Mouse (Mus musculus) layer of hippocampus, adult 2 months (tissue): ENCODE results near the gene H2-M5. TPM values are rescaled to one million over a fixed set of nuclear protein-coding genes. Genes with fewer than 3 reads are reported as not detected.
"Not testable (repeated sequence)": the region's sequence is repeated elsewhere in the genome, so short reads cannot be mapped to it uniquely, and the experiment has no call there.

Experiments
- DNase-seq, 2 experiments: peaks; one replicate each; pipeline ENCODE4 v3.0.0; 2022; ENCODE audit warnings: low spot score in 2 of 2
- H3K27ac ChIP-seq: fragments of 200-600 bp; 2 replicates; pipeline ENCODE4 v1.8.1; 2022
- H3K4me3 ChIP-seq: fragments of 200-600 bp; 2 replicates; pipeline ENCODE4 v1.8.1; 2022; ENCODE audit warnings: mild to moderate bottlenecking
- CTCF ChIP-seq: fragments of 200-600 bp; conservative IDR thresholded peaks from 2 replicates; pipeline ENCODE4 v1.8.1; 2022; ENCODE audit warnings: antibody characterized with exemption, mild to moderate bottlenecking, moderate library complexity
- long read RNA-seq, 2 experiments: library from polyadenylated mRNA; stranded (forward); transcript quantifications; one replicate each; pipeline ENCODE4 v2.0.0; 2021; ENCODE audit warnings: borderline mapping rate in 2 of 2
- total RNA-seq, 2 experiments: library from RNA; stranded (reverse); gene quantifications; 2 replicates each; pipeline ENCODE4 v1.2.3; 2021

H2-M5 gene
- 1 to 10 TPM in 1 of 2 experiments, under 1 TPM in 1; 0.37 to 1.2 TPM for total RNA-seq
- long read RNA-seq, experiment 1, partial matches to known transcripts: 0 of 1 reads
- long read RNA-seq, experiment 1, other reads (novel, unspliced or antisense): 1 of 1 reads
- long read RNA-seq, experiment 2, partial matches to known transcripts: 0 of 1 reads
- long read RNA-seq, experiment 2, other reads (novel, unspliced or antisense): 1 of 1 reads

- no peak for DNase-seq
- Histone ChIP-seq H3K4me3 (no peak within 1 kb of the TSS), H3K27ac (no peak within 1 kb of the TSS)
- TF ChIP-seq CTCF: no peak
Measured at GRCm38 (mm10) chr17:36989437-36989836, at the start of gene H2-M5. Gene H2-M5, minus strand, starts transcription at chr17:36989537.

GRCm38 (mm10) chr17:37029162-37029561, 39.8 kb upstream of the H2-M5 start:
- TF ChIP-seq CTCF: no peak
- Histone ChIP-seq H3K27ac (peak overlapping the region; percentile 99), H3K4me3 (peak overlapping the region; percentile 75)
- no peak for DNase-seq

GRCm38 (mm10) chr17:37028683-37029120, 39.4 kb upstream of the H2-M5 start:
- TF ChIP-seq CTCF: no peak
- H3K27ac ChIP-seq: peak overlapping the region; percentile 99
- peak; percentile 94 for DNase-seq
- peak overlapping the region; percentile 75 for H3K4me3 ChIP-seq

GRCm38 (mm10) chr17:37028212-37028611, 38.9 kb upstream of the H2-M5 start:
- peak overlapping the region; percentile 75 for H3K4me3 ChIP-seq
- no peak for DNase-seq
- H3K27ac ChIP-seq: peak overlapping the region; percentile 99
- TF ChIP-seq CTCF: no peak

DNA sequence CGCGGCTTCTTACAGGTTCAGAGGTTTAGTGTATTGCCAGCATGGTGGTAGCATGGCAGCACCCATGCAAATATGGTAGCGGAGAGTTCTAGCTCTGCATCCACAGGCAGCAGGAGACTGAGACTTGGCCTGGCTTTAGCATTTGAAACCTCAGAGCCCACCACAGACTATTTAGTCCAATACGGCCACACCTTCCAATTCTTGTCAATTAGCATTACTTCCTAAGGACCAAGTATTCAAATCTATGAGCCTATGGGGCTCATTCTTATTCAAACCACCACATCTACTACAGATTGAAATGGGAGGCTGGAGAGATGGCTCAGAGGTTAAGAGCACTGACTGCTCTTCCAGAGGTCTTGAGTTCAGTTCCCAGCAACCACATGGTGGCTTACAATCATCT, 38.1 kb upstream of the H2-M5 start:
- Histone ChIP-seq H3K27ac (peak overlapping the region; percentile 99; the same call in 1 of the 2 replicates), H3K4me3 (no peak overlapping the region)
- TF ChIP-seq CTCF: no peak
- DNase-seq: no peak

DNA sequence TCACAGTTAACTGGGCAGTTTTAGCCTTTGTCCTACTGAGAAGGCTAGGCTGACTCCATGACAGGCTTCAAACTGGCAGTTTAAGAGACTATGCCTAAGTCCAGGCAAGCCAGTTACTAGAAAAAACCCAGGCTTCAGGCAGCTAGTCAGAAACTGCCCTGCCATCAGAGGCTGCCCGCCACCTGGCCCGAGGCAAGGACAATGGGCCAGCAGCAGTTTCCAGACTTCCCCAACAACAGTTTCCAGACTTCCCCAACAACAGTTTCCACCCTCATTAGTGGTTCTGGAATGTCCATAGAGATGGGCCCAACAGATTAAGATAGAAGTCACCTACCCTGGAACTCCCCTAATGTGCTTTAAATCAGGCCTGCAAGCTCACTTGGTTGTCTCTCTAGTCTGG, 37.1 kb upstream of the H2-M5 start:
- Histone ChIP-seq H3K4me3 (no peak overlapping the region), H3K27ac (no peak overlapping the region)
- no peak for DNase-seq
- no peak for TF ChIP-seq CTCF

- no peak for TF ChIP-seq CTCF
- peak within 1 kb of the TSS; percentile 72 for H3K27ac ChIP-seq
- peak within 1 kb of the TSS; percentile 17; the same call in 1 of the 2 replicates for H3K4me3 ChIP-seq
- peak; percentile 23 to 35 for DNase-seq
Measured at GRCm38 (mm10) chr17:37022628-37023576, 33.6 kb upstream of the H2-M5 start, which contains the start of gene Mog. Gene Mog, minus strand, starts transcription at chr17:37023398.

- not testable (repeated sequence) for DNase-seq, H3K4me3 ChIP-seq
- H3K27ac ChIP-seq: peak overlapping the region; percentile 89; the same call in 1 of the 2 replicates
Measured at GRCm38 (mm10) chr17:37019242-37019641, 29.9 kb upstream of the H2-M5 start.

- H3K4me3 ChIP-seq: peak overlapping the region; percentile 2; the same call in 1 of the 2 replicates
- H3K27ac ChIP-seq: peak overlapping the region; percentile 89
- peak; percentile 15 to 23 for DNase-seq
- TF ChIP-seq CTCF: no peak
Measured at GRCm38 (mm10) chr17:37018328-37018727, 29.0 kb upstream of the H2-M5 start.

GRCm38 (mm10) chr17:37016333-37016732, 27.0 kb upstream of the H2-M5 start:
- H3K27ac ChIP-seq: peak overlapping the region; percentile 89; the same call in 1 of the 2 replicates
- no peak overlapping the region for H3K4me3 ChIP-seq
- DNase-seq: no peak
- TF ChIP-seq CTCF: no peak

DNA sequence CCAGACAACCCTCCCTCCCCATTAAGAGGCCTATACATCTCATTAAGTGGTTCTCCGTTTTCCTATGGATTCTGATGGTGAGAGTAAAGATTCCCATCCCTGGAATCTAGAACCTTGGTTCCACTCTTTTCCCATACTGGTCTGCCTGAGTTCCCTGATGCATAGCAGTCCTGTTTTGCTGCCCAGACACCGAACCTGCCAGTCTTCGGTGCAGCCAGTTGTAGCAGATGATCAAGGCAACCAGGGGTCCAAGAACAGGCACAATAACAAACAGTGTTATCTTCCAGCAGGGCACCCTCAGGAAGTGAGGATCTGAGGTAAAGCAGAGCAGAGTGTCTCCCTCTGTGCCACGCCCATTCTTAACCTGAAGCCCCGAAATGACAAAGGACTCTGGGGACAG, 22.8 kb upstream of the H2-M5 start:
- TF ChIP-seq CTCF: no peak
- no peak for DNase-seq
- no peak overlapping the region for H3K4me3 ChIP-seq
- no peak overlapping the region for H3K27ac ChIP-seq

- no peak for DNase-seq
- no peak overlapping the region for H3K4me3 ChIP-seq
- no peak for TF ChIP-seq CTCF
- no peak overlapping the region for H3K27ac ChIP-seq
Measured at GRCm38 (mm10) chr17:37011719-37012118, 22.4 kb upstream of the H2-M5 start.

GRCm38 (mm10) chr17:37009460-37010042, 20.2 kb upstream of the H2-M5 start:
- H3K27ac ChIP-seq: no peak overlapping the region
- DNase-seq: no peak
- H3K4me3 ChIP-seq: no peak overlapping the region
- no peak for TF ChIP-seq CTCF
